Mouse (Mus musculus): ENCODE measurements around the gene Araf. TPM values are rescaled to one million over a fixed set of nuclear protein-coding genes. Genes with fewer than 3 reads are reported as not detected.

The Araf gene
- polyA plus RNA-seq (2017; shearing (Covaris generic)) = 171 TPM

GRCm38 (mm10) chrX:20797681-20798080 lies at the start of gene Araf:
Araf (plus strand) TSS chrX:20797814.

GRCm38 (mm10) chrX:20869962-20870513 lies 72.4 kb downstream of the Araf start, which contains the start of gene Timp1:
Timp1 (plus strand) TSS chrX:20870166.

Other genes with a start within 250 kb of the Araf start
- gene Rgn, start 248.0 kb upstream of the Araf start, polyA plus RNA-seq (2017; shearing (Covaris generic)) = not detected
- gene Rbm10, start 180.3 kb upstream of the Araf start, polyA plus RNA-seq (2017; shearing (Covaris generic)) = 65.1 TPM
- 175 TPM for gene Ndufb11, start 180.2 kb upstream of the Araf start, polyA plus RNA-seq (2017; shearing (Covaris generic))
- gene Uba1, start 139.5 kb upstream of the Araf start, polyA plus RNA-seq (2017; shearing (Covaris generic)) = 238 TPM
- 85.5 TPM for gene Cdk16, start 109.9 kb upstream of the Araf start, polyA plus RNA-seq (2017; shearing (Covaris generic))
- 17.7 TPM for gene Usp11, start 93.9 kb upstream of the Araf start, polyA plus RNA-seq (2017; shearing (Covaris generic))
- gene Timp1, start 72.4 kb downstream of the Araf start, polyA plus RNA-seq (2017; shearing (Covaris generic)) = not detected
- 0.05 TPM for gene Syn1, start 123.2 kb downstream of the Araf start, polyA plus RNA-seq (2017; shearing (Covaris generic))
- 5.4 TPM for gene Cfp, start 133.7 kb downstream of the Araf start, polyA plus RNA-seq (2017; shearing (Covaris generic))
- 10.2 TPM for gene Elk1, start 152.8 kb downstream of the Araf start, polyA plus RNA-seq (2017; shearing (Covaris generic))
- gene Uxt, start 164.2 kb downstream of the Araf start, polyA plus RNA-seq (2017; shearing (Covaris generic)) = 41.4 TPM